Mouse (Mus musculus) CD8-positive naive resting alpha-beta T cell, adult 2 months (primary cell): ENCODE results near the gene Gmip.

ENCODE experiments used
- DNase-seq, 2 experiments: peaks; one replicate each; pipeline ENCODE4 v3.0.0; 2022; ENCODE audit warnings: low read depth in 2 of 2, low spot score in 2 of 2

The Gmip gene

GRCm38 (mm10) chr8:69803366-69803765 is 5.1 kb upstream of the Gmip start:
- no peak for DNase-seq

GRCm38 (mm10) chr8:69804537-69804936 is 3.9 kb upstream of the Gmip start:
- DNase-seq, result no peak

GRCm38 (mm10) chr8:69805086-69805485 is 3.4 kb upstream of the Gmip start:
- no peak for DNase-seq

- no peak for DNase-seq
Measured at GRCm38 (mm10) chr8:69805491-69805890, 3.0 kb upstream of the Gmip start.

GRCm38 (mm10) chr8:69807236-69807635 is 1.2 kb upstream of the Gmip start:
- DNase-seq, result no peak

GRCm38 (mm10) chr8:69808864-69809403 is 455 bp downstream of the Gmip start:
- DNase-seq, result peak; percentile 36 to 44

GRCm38 (mm10) chr8:69809820-69810219 is 1.3 kb downstream of the Gmip start:
- DNase-seq, result no peak

GRCm38 (mm10) chr8:69814881-69815280 is 6.4 kb downstream of the Gmip start:
- no peak for DNase-seq

GRCm38 (mm10) chr8:69815396-69815795 is 6.9 kb downstream of the Gmip start:
- no peak for DNase-seq

GRCm38 (mm10) chr8:69820466-69820865 is 12.0 kb downstream of the Gmip start:
- DNase-seq, result no peak

- DNase-seq, result peak in 1 of 2 experiments; percentile 11
Measured at GRCm38 (mm10) chr8:69821971-69822385, 13.5 kb downstream of the Gmip start.

GRCm38 (mm10) chr8:69822386-69823191 is 14.1 kb downstream of the Gmip start, which contains the start of gene Lpar2:
Gene Lpar2 (plus strand): TSS chr8:69822429.
- peak; percentile 13 to 27 for DNase-seq

- DNase-seq, result no peak
Measured at GRCm38 (mm10) chr8:69826371-69826770, 17.9 kb downstream of the Gmip start.

- DNase-seq, result peak; percentile 86
Measured at GRCm38 (mm10) chr8:69832298-69832853, 23.9 kb downstream of the Gmip start, which contains the start of gene Pbx4. Gene Pbx4 (plus strand): TSS chr8:69832491.

- DNase-seq, result no peak
Measured at GRCm38 (mm10) chr8:69837057-69837682, 28.7 kb downstream of the Gmip start.

GRCm38 (mm10) chr8:69847167-69848065 is 38.9 kb downstream of the Gmip start:
- no peak for DNase-seq

GRCm38 (mm10) chr8:69848951-69849350 is 40.5 kb downstream of the Gmip start:
- no peak for DNase-seq

GRCm38 (mm10) chr8:69849899-69850298 is 41.4 kb downstream of the Gmip start:
- no peak for DNase-seq

- no peak for DNase-seq
Measured at GRCm38 (mm10) chr8:69850926-69851506, 42.5 kb downstream of the Gmip start.

GRCm38 (mm10) chr8:69853869-69854268 is 45.4 kb downstream of the Gmip start:
- DNase-seq, result no peak
